Mouse (Mus musculus) lung, adult 2 months (tissue): Measurements from ENCODE around the gene Ybey.

Experiments
- CTCF ChIP-seq: fragments of 200-500 bp; IDR thresholded peaks from 2 replicates; pipeline ENCODE4 v1.5.1; 2011; ENCODE audit warnings: mild to moderate bottlenecking, low read length, control low read depth; ENCODE audit not compliant: insufficient read depth
- POLR2A ChIP-seq: fragments of 200-500 bp; IDR thresholded peaks from 2 replicates; pipeline ENCODE4 v1.6.1; 2011; ENCODE audit warnings: low read depth, mild to moderate bottlenecking, control low read depth, low read length, borderline replicate concordance; ENCODE audit errors: extremely low read depth

DNA sequence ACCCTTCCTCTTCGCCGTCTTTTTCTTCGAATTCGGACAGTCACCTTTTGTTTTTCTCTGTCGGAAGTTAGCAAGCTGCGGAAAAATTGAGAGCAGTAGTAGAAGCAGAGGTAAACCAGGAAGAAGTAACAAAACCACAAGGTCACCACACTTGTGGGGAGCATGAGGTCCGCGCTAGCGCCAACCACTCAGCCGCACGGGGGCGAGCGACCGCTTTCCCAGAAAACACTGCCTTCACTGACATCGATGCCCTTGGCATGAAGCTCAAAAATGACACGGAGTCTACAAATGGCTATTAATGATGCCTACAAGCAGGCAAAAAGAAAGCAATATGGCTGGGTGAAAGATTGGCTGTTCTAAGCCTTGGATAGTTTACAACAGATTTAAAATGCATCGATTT is 28.6 kb downstream of the Ybey start, which contains the start of gene AC141477.1:
- TF ChIP-seq CTCF (no peak), POLR2A (no peak)
